10 mouse cellular contexts compared by ENCODE assay signal in the genomic region with DNA sequence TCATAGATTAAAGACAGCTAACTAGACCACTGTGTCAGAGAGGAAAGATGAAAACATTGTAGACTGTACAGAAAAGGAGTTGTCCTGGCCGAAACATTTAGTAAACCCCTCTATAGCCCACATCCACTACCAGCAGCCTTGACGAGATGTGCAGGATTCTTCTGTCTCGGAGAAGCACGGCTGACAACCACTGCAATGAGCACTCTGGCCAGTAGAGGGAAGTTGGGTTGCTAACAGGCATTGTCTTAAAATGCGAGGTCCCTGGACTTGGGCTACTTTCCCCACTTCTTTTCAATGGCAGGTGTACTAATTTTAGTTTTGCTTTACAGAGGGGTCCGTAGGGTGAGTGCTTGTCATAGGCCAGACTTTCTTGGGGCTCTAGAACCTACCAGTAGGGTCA. TPM values are rescaled to one million over a fixed set of nuclear protein-coding genes. Genes with fewer than 3 reads are reported as not detected.
DNase-seq lines count a peak whose midpoint lies in the region; ATAC-seq and TF ChIP-seq lines count a peak whose summit lies in the region.
"Had no signal": no experiment of that assay in that cellular context is flagged by ENCODE, and none has a peak within 500 bp of the region (broad histone marks: within the 10 kb centered on the region; RNA-seq: fewer than 3 reads in every experiment).

No protein-coding gene starts in this region.

- ATAC-seq in intestine, postnatal 0 days, result no peak
- ATAC-seq in intestine, embryonic 16.5 days, result no peak
- ATAC-seq in megakaryocyte-erythroid progenitor cell, adult 5-6 weeks (replicated peaks; ENCODE audit: low FRiP score, low TSS enrichment, poor library complexity, severe bottlenecking), result peak; percentile 57; the same call in 1 of the 2 replicates
- ATAC-seq in inflammation-experienced regulatory T-cells, adult 6 months, result no peak

- H3K36me3 ChIP-seq in intestine, postnatal 0 days (ENCODE audit: control insufficient read depth, insufficient read depth), result peaks cover 76% of the 10 kb centered on the region
- H3K36me3 ChIP-seq in intestine, embryonic 16.5 days (ENCODE audit: control insufficient read depth, insufficient read depth, low read length), result peaks cover 13% of the 10 kb centered on the region

- no peaks in the 10 kb centered on the region for H3K4me1 ChIP-seq in intestine, postnatal 0 days (replicated peaks; ENCODE audit: control insufficient read depth, insufficient read depth, low read length)
- no peaks in the 10 kb centered on the region for H3K4me1 ChIP-seq in intestine, embryonic 16.5 days (ENCODE audit: control insufficient read depth, insufficient read depth, low read length)
- H3K4me1 ChIP-seq: limb, embryonic 15.5 days had no signal

- H3K27ac ChIP-seq in intestine, postnatal 0 days (ENCODE audit: low read depth, low read length), result no peak overlapping the region
- no peak overlapping the region for H3K27ac ChIP-seq in intestine, embryonic 16.5 days (ENCODE audit: low read length)
- H3K27ac ChIP-seq: limb, embryonic 15.5 days had no signal

- WGBS in intestine, postnatal 0 days, result 61% methylated on average over 6 of the region's 6 CpGs
- WGBS in intestine, embryonic 16.5 days, result 60% methylated on average over 6 of the region's 6 CpGs

- H3K9ac ChIP-seq in intestine, postnatal 0 days (ENCODE audit: low read depth, low read length), result no peak overlapping the region
- H3K9ac ChIP-seq in intestine, embryonic 16.5 days (ENCODE audit: low read depth, low read length), result no peak overlapping the region
- H3K9ac ChIP-seq: limb, embryonic 15.5 days had no signal

- DNase-seq in adrenal gland, postnatal 10 days, result peak; percentile 39
- DNase-seq in adrenal gland, adult 8-10 months, result no peak
- peak; percentile 11 for DNase-seq in ovary, postnatal 14 days (ENCODE audit: low spot score)
- no peak for DNase-seq in ovary, adult 18-20 months (ENCODE audit: low spot score)

- peak; percentile 66 for TF ChIP-seq CTCF in intestine, postnatal 0 days (IDR thresholded peaks at IDR 0.05; ENCODE audit: low read depth)

- H3K4me3 ChIP-seq in intestine, postnatal 0 days (ENCODE audit: low read depth, low read length), result no peak overlapping the region
- no peak overlapping the region for H3K4me3 ChIP-seq in intestine, embryonic 16.5 days (ENCODE audit: low read length)
- H3K4me3 ChIP-seq: limb, embryonic 15.5 days; myocyte had no signal

- H3K9me3 ChIP-seq in intestine, postnatal 0 days (ENCODE audit: control insufficient read depth), result no peaks in the 10 kb centered on the region
- H3K9me3 ChIP-seq in intestine, embryonic 16.5 days (ENCODE audit: control insufficient read depth, low read length), result no peaks in the 10 kb centered on the region
- H3K9me3 ChIP-seq: limb, embryonic 15.5 days had no signal

- no peaks in the 10 kb centered on the region for H3K27me3 ChIP-seq in intestine, postnatal 0 days (replicated peaks; ENCODE audit: control insufficient read depth, insufficient read depth, low read length)
- no peaks in the 10 kb centered on the region for H3K27me3 ChIP-seq in intestine, embryonic 16.5 days (replicated peaks; ENCODE audit: control insufficient read depth, insufficient read depth, low read length)
- H3K27me3 ChIP-seq: limb, embryonic 15.5 days had no signal

- H3K4me2 ChIP-seq in intestine, postnatal 0 days (replicated peaks; ENCODE audit: low read depth), result no peak overlapping the region
- H3K4me2 ChIP-seq in intestine, embryonic 16.5 days (ENCODE audit: low read depth, low read length), result no peak overlapping the region
- H3K4me2 ChIP-seq: limb, embryonic 15.5 days had no signal

RNA-seq across cellular contexts. Expression of a gene that starts 30.9 kb away (rescaled TPM):
- 10 to 100 TPM; 56.5 to 58.9 TPM for total RNA-seq in adrenal gland, postnatal 10 days (2021)
- 10 to 100 TPM; 67.4 to 83.9 (median 73.4) TPM for total RNA-seq in adrenal gland, adult 8-10 months (2022)
- 60.3 and 60.4 TPM in 2 replicates for polyA plus RNA-seq in intestine, postnatal 0 days (2015; fragmentation: Nextera tagmentation; extraction: Ambion mirVana)
- polyA plus RNA-seq in intestine, embryonic 16.5 days (2015; fragmentation: Nextera tagmentation; extraction: Ambion mirVana), result 81.2 and 85.4 TPM in 2 replicates
- total RNA-seq in megakaryocyte-erythroid progenitor cell, adult 5-6 weeks (2014; fragmentation: Nextera tagmentation), result 136 and 160 TPM in 2 replicates
- 116 and 165 TPM in 2 replicates for total RNA-seq in megakaryocyte-erythroid progenitor cell, adult 5-6 weeks (2017)
- polyA plus RNA-seq in inflammation-experienced regulatory T-cells, adult 6 months (2017; shearing (Covaris generic)), result 10 to 100 TPM; 48.9 to 55.5 (median 50.0) TPM

RNA-seq across cellular contexts. Expression of a gene that starts 40.4 kb away (rescaled TPM):
- total RNA-seq in adrenal gland, postnatal 10 days (2021), result under 1 TPM; 0.33 to 0.97 TPM
- total RNA-seq in adrenal gland, adult 8-10 months (2022), result under 1 TPM; 0.42 to 0.95 (median 0.59) TPM
- polyA plus RNA-seq in intestine, postnatal 0 days (2015; fragmentation: Nextera tagmentation; extraction: Ambion mirVana), result 0.93 and 1.2 TPM in 2 replicates
- polyA plus RNA-seq in intestine, embryonic 16.5 days (2015; fragmentation: Nextera tagmentation; extraction: Ambion mirVana), result 0.69 and 0.71 TPM in 2 replicates
- total RNA-seq in megakaryocyte-erythroid progenitor cell, adult 5-6 weeks (2014; fragmentation: Nextera tagmentation), result not detected in 2 replicates
- not detected in 2 replicates for total RNA-seq in megakaryocyte-erythroid progenitor cell, adult 5-6 weeks (2017)
- not detected for polyA plus RNA-seq in inflammation-experienced regulatory T-cells, adult 6 months (2017; shearing (Covaris generic))

RNA-seq across cellular contexts. Expression of a gene that starts 47.6 kb away (rescaled TPM):
- total RNA-seq in adrenal gland, postnatal 10 days (2021), result 10 to 100 TPM; 28.0 to 32.8 TPM
- total RNA-seq in adrenal gland, adult 8-10 months (2022), result 10 to 100 TPM; 39.6 to 61.2 (median 53.6) TPM
- 18.9 and 22.8 TPM in 2 replicates for polyA plus RNA-seq in intestine, postnatal 0 days (2015; fragmentation: Nextera tagmentation; extraction: Ambion mirVana)
- polyA plus RNA-seq in intestine, embryonic 16.5 days (2015; fragmentation: Nextera tagmentation; extraction: Ambion mirVana), result 17.5 and 21.0 TPM in 2 replicates
- total RNA-seq in megakaryocyte-erythroid progenitor cell, adult 5-6 weeks (2014; fragmentation: Nextera tagmentation), result 0.87 and 4.4 TPM in 2 replicates
- 1.3 TPM in 1 of 2 replicates, not detected in the other for total RNA-seq in megakaryocyte-erythroid progenitor cell, adult 5-6 weeks (2017)
- polyA plus RNA-seq in inflammation-experienced regulatory T-cells, adult 6 months (2017; shearing (Covaris generic)), result under 1 TPM; 0.58 to 0.94 (median 0.91) TPM

Comparison
In these comparisons a context has a peak if more than half of its experiments do, and no peak if none do; other contexts are left out.
1. DNase-seq: peak in adrenal gland, postnatal 10 days (single experiment) and ovary, postnatal 14 days (single experiment); none in adrenal gland, adult 8-10 months (single experiment) and ovary, adult 18-20 months (single experiment).
2. RNA of a gene that starts 47.6 kb away (total RNA-seq): 39.6 to 61.2 TPM in adrenal gland, adult 8-10 months and 28.0 to 32.8 TPM in adrenal gland, postnatal 10 days; 0.87 to 4.4 TPM in megakaryocyte-erythroid progenitor cell, adult 5-6 weeks; every median in the first group is over 4 times any median in the second.